Mouse (Mus musculus) c-Kit-positive CD71-positive TER-119-negative erythroid progenitor cells, embryonic 14.5 days (primary cell): ENCODE results near the gene Sorcs3.

Experiments used
- DNase-seq: peaks from one replicate; pipeline ENCODE4 v3.0.0-alpha.2; 2013; ENCODE audit warnings: low read depth

Sorcs3 gene

DNA sequence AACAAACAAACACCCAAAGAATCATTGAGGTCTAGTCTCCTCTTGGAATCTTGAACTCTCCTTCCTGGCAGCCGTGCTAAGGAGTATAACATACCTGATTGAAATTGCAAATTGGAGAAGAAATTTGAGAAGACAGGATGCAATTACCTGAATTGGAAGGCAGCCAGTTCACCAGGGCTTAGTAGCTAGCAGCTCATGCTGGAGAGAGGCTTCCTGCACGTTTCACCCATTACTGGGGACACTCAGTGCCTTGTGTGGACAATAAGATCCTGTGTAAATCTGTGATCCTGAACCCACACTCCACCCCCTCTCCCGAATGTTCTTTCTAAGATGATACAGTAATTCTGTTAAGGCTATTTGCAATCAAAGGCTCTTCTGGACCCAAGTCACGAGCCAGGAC is 633.6 kb downstream of the Sorcs3 start:
- DNase-seq = no peak

DNA sequence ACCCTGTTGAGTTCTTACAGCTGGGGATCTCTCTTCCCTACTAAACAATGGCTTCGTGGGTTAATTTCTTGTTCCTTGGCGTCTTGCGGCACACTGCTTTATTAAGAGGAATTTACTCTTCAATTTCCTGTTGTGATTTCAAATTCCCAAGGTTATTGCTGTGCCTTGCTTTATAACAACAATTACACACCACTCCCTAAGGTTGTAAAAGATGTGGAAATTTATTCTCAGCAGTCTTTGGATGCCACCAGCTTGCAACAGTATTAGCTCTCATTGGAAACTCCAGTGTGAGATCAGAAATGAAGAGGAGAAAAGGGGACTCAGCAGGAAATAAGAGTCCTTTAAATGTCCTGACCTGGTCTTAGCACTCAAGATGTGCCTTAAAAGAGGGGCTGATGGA is 641.9 kb downstream of the Sorcs3 start:
- no peak for DNase-seq

- DNase-seq = no peak
Measured at GRCm38 (mm10) chr19:48850466-48850865, 644.6 kb downstream of the Sorcs3 start.
